Mouse (Mus musculus) myocyte (in vitro differentiated cells): ENCODE data around the gene St6galnac4.

Experiments
- POLR2A ChIP-seq: IDR thresholded peaks from one replicate; pipeline ENCODE4 v1.6.1; 2011; ENCODE audit warnings: low read depth, mild to moderate bottlenecking, control low read depth, moderate library complexity; ENCODE audit not compliant: insufficient read length
- TCF12 ChIP-seq: IDR thresholded peaks from one replicate; pipeline ENCODE4 v1.6.1; 2011; ENCODE audit warnings: mild to moderate bottlenecking, control low read depth; ENCODE audit not compliant: poor library complexity, insufficient read depth, severe bottlenecking
- USF1 ChIP-seq: IDR thresholded peaks from one replicate; pipeline ENCODE4 v1.6.1; 2011; ENCODE audit warnings: low read depth, mild to moderate bottlenecking, control low read depth, moderate library complexity

- TF ChIP-seq POLR2A: no peak
- TF ChIP-seq USF1: no peak
- no peak for TF ChIP-seq TCF12
These were observed 14.7 kb upstream of the St6galnac4 start for GRCm38 (mm10) chr2:32572196-32572595.
